Mouse (Mus musculus): ENCODE measurements around the gene Ly6g6c. TPM values are rescaled to one million over a fixed set of nuclear protein-coding genes. Genes with fewer than 3 reads are reported as not detected.
A peak's percentile ranks its signal among the peaks of the same experiment; 100 is the strongest.

Gene Ly6g6c
- polyA plus RNA-seq, 1 experiment: 0.15 TPM

GRCm38 (mm10) chr17:35104079-35104478 is 38.9 kb downstream of the Ly6g6c start:
- no peak for DNase-seq
- H3K27me3 ChIP-seq (ENCODE audit: control insufficient read depth, insufficient read depth, low read length): no peaks in the 10 kb centered on the region
- 84% methylated on average over 7 of the region's 7 CpGs for WGBS
- TF ChIP-seq CTCF (IDR thresholded peaks at IDR 0.05; ENCODE audit: borderline replicate concordance, insufficient read depth, low read depth, low read length) (no peak), POLR2A (IDR thresholded peaks at IDR 0.05; ENCODE audit: borderline replicate concordance, insufficient read depth, low read length) (no peak)
- peaks cover 63% of the 10 kb centered on the region for H3K4me1 ChIP-seq (ENCODE audit: control insufficient read depth, insufficient read depth, low read length)
- no peak overlapping the region for H3K4me3 ChIP-seq (replicated peaks; ENCODE audit: insufficient read depth, low read depth, low read length)
- no peak overlapping the region for H3K27ac ChIP-seq (ENCODE audit: insufficient read depth, low read length)

- WGBS: 61% methylated on average over 6 of the region's 6 CpGs
- Histone ChIP-seq H3K4me1 (ENCODE audit: control insufficient read depth, insufficient read depth, low read length) (peaks cover 57% of the 10 kb centered on the region), H3K27ac (ENCODE audit: insufficient read depth, low read length) (peak overlapping the region; percentile 23; the same call in 1 of the 2 replicates), H3K4me3 (replicated peaks; ENCODE audit: insufficient read depth, low read depth, low read length) (no peak overlapping the region), H3K27me3 (ENCODE audit: control insufficient read depth, insufficient read depth, low read length) (no peaks in the 10 kb centered on the region)
- TF ChIP-seq CTCF (IDR thresholded peaks at IDR 0.05; ENCODE audit: borderline replicate concordance, insufficient read depth, low read depth, low read length) (no peak), POLR2A (IDR thresholded peaks at IDR 0.05; ENCODE audit: borderline replicate concordance, insufficient read depth, low read length) (no peak)
- DNase-seq: no peak
These were observed 39.6 kb downstream of the Ly6g6c start for GRCm38 (mm10) chr17:35104754-35105153.

GRCm38 (mm10) chr17:35105740-35106389 is 40.7 kb downstream of the Ly6g6c start:
- 6% methylated on average over 13 of the region's 13 CpGs for WGBS
- no peak overlapping the region for H3K4me3 ChIP-seq (replicated peaks; ENCODE audit: insufficient read depth, low read depth, low read length)

GRCm38 (mm10) chr17:35106522-35106921 is 41.3 kb downstream of the Ly6g6c start:
- TF ChIP-seq CTCF (IDR thresholded peaks at IDR 0.05; ENCODE audit: borderline replicate concordance, insufficient read depth, low read depth, low read length) (no peak), POLR2A (IDR thresholded peaks at IDR 0.05; ENCODE audit: borderline replicate concordance, insufficient read depth, low read length) (no peak)
- no peaks in the 10 kb centered on the region for H3K27me3 ChIP-seq (ENCODE audit: control insufficient read depth, insufficient read depth, low read length)
- H3K4me3 ChIP-seq (replicated peaks; ENCODE audit: insufficient read depth, low read depth, low read length): no peak overlapping the region
- no peak for DNase-seq
- H3K27ac ChIP-seq (ENCODE audit: insufficient read depth, low read length): peak overlapping the region; percentile 62; the same call in 1 of the 2 replicates
- WGBS: 65% methylated on average over 3 of the region's 3 CpGs
- H3K4me1 ChIP-seq (ENCODE audit: control insufficient read depth, insufficient read depth, low read length): peaks cover 41% of the 10 kb centered on the region

More at GRCm38 (mm10) chr17:35105740-35106389, 40.7 kb downstream of the Ly6g6c start:
- DNase-seq: peak; percentile 76 to 77
- peak overlapping the region; percentile 62 for H3K27ac ChIP-seq (ENCODE audit: insufficient read depth, low read length)
- peaks cover 46% of the 10 kb centered on the region for H3K4me1 ChIP-seq (ENCODE audit: control insufficient read depth, insufficient read depth, low read length)
- H3K27me3 ChIP-seq (ENCODE audit: control insufficient read depth, insufficient read depth, low read length): no peaks in the 10 kb centered on the region
- TF ChIP-seq CTCF (IDR thresholded peaks at IDR 0.05; ENCODE audit: borderline replicate concordance, insufficient read depth, low read depth, low read length) (peak; percentile 77), POLR2A (IDR thresholded peaks at IDR 0.05; ENCODE audit: borderline replicate concordance, insufficient read depth, low read length) (no peak)

- Histone ChIP-seq H3K27ac (ENCODE audit: insufficient read depth, low read length) (no peak within 1 kb of the TSS), H3K27me3 (ENCODE audit: control insufficient read depth, insufficient read depth, low read length) (no peaks in the 10 kb centered on the region), H3K4me3 (replicated peaks; ENCODE audit: insufficient read depth, low read depth, low read length) (no peak within 1 kb of the TSS), H3K4me1 (ENCODE audit: control insufficient read depth, insufficient read depth, low read length) (peaks cover 28% of the 10 kb centered on the region)
- TF ChIP-seq POLR2A (IDR thresholded peaks at IDR 0.05; ENCODE audit: borderline replicate concordance, insufficient read depth, low read length) (no peak), CTCF (IDR thresholded peaks at IDR 0.05; ENCODE audit: borderline replicate concordance, insufficient read depth, low read depth, low read length) (no peak)
- 15% methylated on average over 6 of the region's 6 CpGs for WGBS
- peak; percentile 60 to 72 for DNase-seq
These were observed 42.9 kb downstream of the Ly6g6c start, which contains the start of gene Ly6g5c for GRCm38 (mm10) chr17:35108097-35108496. Ly6g5c (plus strand) TSS chr17:35108279.

- Histone ChIP-seq H3K27me3 (ENCODE audit: control insufficient read depth, insufficient read depth, low read length) (no peaks in the 10 kb centered on the region), H3K4me3 (replicated peaks; ENCODE audit: insufficient read depth, low read depth, low read length) (no peak overlapping the region), H3K27ac (ENCODE audit: insufficient read depth, low read length) (no peak overlapping the region), H3K4me1 (ENCODE audit: control insufficient read depth, insufficient read depth, low read length) (peaks cover 24% of the 10 kb centered on the region)
- no peak for DNase-seq
- TF ChIP-seq CTCF (IDR thresholded peaks at IDR 0.05; ENCODE audit: borderline replicate concordance, insufficient read depth, low read depth, low read length): no peak
- no peak for TF ChIP-seq POLR2A (IDR thresholded peaks at IDR 0.05; ENCODE audit: borderline replicate concordance, insufficient read depth, low read length)
- WGBS: 35% methylated on average over 9 of the region's 9 CpGs
These were observed 46.6 kb downstream of the Ly6g6c start for GRCm38 (mm10) chr17:35111774-35112173.

- peak within 1 kb of the TSS; percentile 13; the same call in 1 of the 2 replicates for H3K27ac ChIP-seq (ENCODE audit: insufficient read depth, low read length)
- no peak for TF ChIP-seq POLR2A (IDR thresholded peaks at IDR 0.05; ENCODE audit: borderline replicate concordance, insufficient read depth, low read length)
- no peak for TF ChIP-seq CTCF (IDR thresholded peaks at IDR 0.05; ENCODE audit: borderline replicate concordance, insufficient read depth, low read depth, low read length)
- H3K4me1 ChIP-seq (ENCODE audit: control insufficient read depth, insufficient read depth, low read length): peaks cover 18% of the 10 kb centered on the region
- H3K4me3 ChIP-seq (replicated peaks; ENCODE audit: insufficient read depth, low read depth, low read length): no peak within 1 kb of the TSS
- peak in 1 of 2 experiments; percentile 35 for DNase-seq
- H3K27me3 ChIP-seq (ENCODE audit: control insufficient read depth, insufficient read depth, low read length): no peaks in the 10 kb centered on the region
- 27% methylated on average over 8 of the region's 8 CpGs for WGBS
These were observed 50.1 kb downstream of the Ly6g6c start, which contains the start of gene Ly6g5b for GRCm38 (mm10) chr17:35115046-35116019. Ly6g5b (minus strand) TSS chr17:35115428.

Other genes with a start within 250 kb of the Ly6g6c start
- gene Stk19, start 228.4 kb upstream of the Ly6g6c start, polyA plus RNA-seq (2012; rRNA removed): 52.9 TPM in 2 replicates
- 59.6 and 62.5 TPM in 2 replicates for gene Dxo, start 228.4 kb upstream of the Ly6g6c start, polyA plus RNA-seq (2012; rRNA removed)
- 77.4 and 87.2 TPM in 2 replicates for gene Skiv2l, start 215.2 kb upstream of the Ly6g6c start, polyA plus RNA-seq (2012; rRNA removed)
- gene Nelfe, start 215.0 kb upstream of the Ly6g6c start, polyA plus RNA-seq (2012; rRNA removed): 47.2 and 47.9 TPM in 2 replicates
- 0.14 and 0.20 TPM in 2 replicates for gene Cfb, start 202.9 kb upstream of the Ly6g6c start, polyA plus RNA-seq (2012; rRNA removed)
- gene Zbtb12, start 185.9 kb upstream of the Ly6g6c start, polyA plus RNA-seq (2012; rRNA removed): 8.2 and 8.3 TPM in 2 replicates
- gene Gm20547, start 183.3 kb upstream of the Ly6g6c start, polyA plus RNA-seq (2012; rRNA removed): 0.08 and 0.10 TPM in 2 replicates
- gene C2, start 167.1 kb upstream of the Ly6g6c start, polyA plus RNA-seq (2012; rRNA removed): 2.3 and 2.9 TPM in 2 replicates
- 174 and 182 TPM in 2 replicates for gene Ehmt2, start 166.9 kb upstream of the Ly6g6c start, polyA plus RNA-seq (2012; rRNA removed)
- gene Slc44a4, start 150.9 kb upstream of the Ly6g6c start, polyA plus RNA-seq (2012; rRNA removed): 0.05 TPM in 1 of 2 replicates, not detected in the other
- gene Neu1, start 134.1 kb upstream of the Ly6g6c start, polyA plus RNA-seq (2012; rRNA removed): 58.7 and 60.9 TPM in 2 replicates
- gene Hspa1b, start 106.2 kb upstream of the Ly6g6c start, polyA plus RNA-seq (2012; rRNA removed): 4.6 and 9.2 TPM in 2 replicates
- not detected in 2 replicates for gene Gm20481, start 95.5 kb upstream of the Ly6g6c start, polyA plus RNA-seq (2012; rRNA removed)
- 10.5 and 14.9 TPM in 2 replicates for gene Hspa1a, start 93.2 kb upstream of the Ly6g6c start, polyA plus RNA-seq (2012; rRNA removed)
- 0.49 and 0.89 TPM in 2 replicates for gene Hspa1l, start 92.7 kb upstream of the Ly6g6c start, polyA plus RNA-seq (2012; rRNA removed)
- gene Lsm2, start 83.5 kb upstream of the Ly6g6c start, polyA plus RNA-seq (2012; rRNA removed): 56.2 and 63.7 TPM in 2 replicates
- gene Vars, start 64.4 kb upstream of the Ly6g6c start, polyA plus RNA-seq (2012; rRNA removed): 65.3 and 77.0 TPM in 2 replicates
- 25.5 and 30.1 TPM in 2 replicates for gene Vwa7, start 48.8 kb upstream of the Ly6g6c start, polyA plus RNA-seq (2012; rRNA removed)
- gene Sapcd1, start 37.4 kb upstream of the Ly6g6c start, polyA plus RNA-seq (2012; rRNA removed): 2.0 and 2.3 TPM in 2 replicates
- gene Msh5, start 18.6 kb upstream of the Ly6g6c start, polyA plus RNA-seq (2012; rRNA removed): 4.3 and 5.5 TPM in 2 replicates
- gene Clic1, start 15.4 kb upstream of the Ly6g6c start, polyA plus RNA-seq (2012; rRNA removed): 41.2 and 42.9 TPM in 2 replicates
- gene Ddah2, start 6.4 kb upstream of the Ly6g6c start, polyA plus RNA-seq (2012; rRNA removed): 59.5 and 63.3 TPM in 2 replicates
- gene Mpig6b, start 796 bp downstream of the Ly6g6c start, polyA plus RNA-seq (2012; rRNA removed): 0.25 and 0.43 TPM in 2 replicates
- 5.3 and 6.3 TPM in 2 replicates for gene Ly6g6e, start 11.5 kb downstream of the Ly6g6c start, polyA plus RNA-seq (2012; rRNA removed)
- 8.5 and 10.4 TPM in 2 replicates for gene Ly6g6d, start 12.7 kb downstream of the Ly6g6c start, polyA plus RNA-seq (2012; rRNA removed)
- gene Ly6g6f, start 20.2 kb downstream of the Ly6g6c start, polyA plus RNA-seq (2012; rRNA removed): 0.86 and 1.1 TPM in 2 replicates
- 337 and 394 TPM in 2 replicates for gene Abhd16a, start 23.9 kb downstream of the Ly6g6c start, polyA plus RNA-seq (2012; rRNA removed)
- 0.28 TPM in 1 of 2 replicates, not detected in the other for gene Ly6g5c, start 42.9 kb downstream of the Ly6g6c start, polyA plus RNA-seq (2012; rRNA removed)
- gene Ly6g5b, start 50.0 kb downstream of the Ly6g6c start, polyA plus RNA-seq (2012; rRNA removed): 2.2 and 3.4 TPM in 2 replicates
- 32.7 TPM in 2 replicates for gene Gpank1, start 56.1 kb downstream of the Ly6g6c start, polyA plus RNA-seq (2012; rRNA removed)
- gene Csnk2b, start 56.7 kb downstream of the Ly6g6c start, polyA plus RNA-seq (2012; rRNA removed): 231 TPM in 2 replicates
- gene D17H6S53E, start 61.0 kb downstream of the Ly6g6c start, polyA plus RNA-seq (2012; rRNA removed): 12.3 and 14.6 TPM in 2 replicates
- gene Apom, start 66.7 kb downstream of the Ly6g6c start, polyA plus RNA-seq (2012; rRNA removed): 0.21 and 0.28 TPM in 2 replicates
- 211 and 226 TPM in 2 replicates for gene Bag6, start 69.8 kb downstream of the Ly6g6c start, polyA plus RNA-seq (2012; rRNA removed)
- gene Prrc2a, start 99.5 kb downstream of the Ly6g6c start, polyA plus RNA-seq (2012; rRNA removed): 277 and 289 TPM in 2 replicates
- 2.1 and 4.1 TPM in 2 replicates for gene Aif1, start 110.7 kb downstream of the Ly6g6c start, polyA plus RNA-seq (2012; rRNA removed)
- gene Lst1, start 123.1 kb downstream of the Ly6g6c start, polyA plus RNA-seq (2012; rRNA removed): 2.8 and 3.2 TPM in 2 replicates
- 0.34 and 0.38 TPM in 2 replicates for gene Ltb, start 129.1 kb downstream of the Ly6g6c start, polyA plus RNA-seq (2012; rRNA removed)
- not detected in 2 replicates for gene Tnf, start 136.6 kb downstream of the Ly6g6c start, polyA plus RNA-seq (2012; rRNA removed)
- gene Lta, start 140.0 kb downstream of the Ly6g6c start, polyA plus RNA-seq (2012; rRNA removed): 0.11 and 0.13 TPM in 2 replicates
- not detected in 2 replicates for gene Gm16181, start 155.4 kb downstream of the Ly6g6c start, polyA plus RNA-seq (2012; rRNA removed)
- 628 TPM in 2 replicates for gene Atp6v1g2, start 168.3 kb downstream of the Ly6g6c start, polyA plus RNA-seq (2012; rRNA removed)
- gene Nfkbil1, start 170.4 kb downstream of the Ly6g6c start, polyA plus RNA-seq (2012; rRNA removed): 12.7 and 13.2 TPM in 2 replicates
- gene Ddx39b, start 176.4 kb downstream of the Ly6g6c start, polyA plus RNA-seq (2012; rRNA removed): 438 and 458 TPM in 2 replicates
- gene H2-D1, start 197.3 kb downstream of the Ly6g6c start, polyA plus RNA-seq (2012; rRNA removed): 174 and 183 TPM in 2 replicates